Mouse (Mus musculus) cortical plate, adult 2 months (tissue): ENCODE measurements around the gene Eif4e2. TPM values are rescaled to one million over a fixed set of nuclear protein-coding genes. Genes with fewer than 3 reads are reported as not detected.

Experiments
- H3K27ac ChIP-seq: fragments of 200-500 bp; 2 replicates; pipeline ENCODE4 v1.5.1; 2012; ENCODE audit warnings: low read length, control low read depth, inconsistent platforms; ENCODE audit not compliant: insufficient read depth
- H3K4me1 ChIP-seq: fragments of 200-500 bp; 2 replicates; pipeline ENCODE4 v1.6.1; 2011; ENCODE audit warnings: low read length; ENCODE audit not compliant: control insufficient read depth, insufficient read depth
- H3K4me3 ChIP-seq: fragments of 200-500 bp; 2 replicates; pipeline ENCODE4 v1.5.1; 2011; ENCODE audit warnings: mild to moderate bottlenecking, low read length, control low read depth; ENCODE audit not compliant: insufficient read depth
- CTCF ChIP-seq: fragments of 200-500 bp; IDR thresholded peaks from 2 replicates; pipeline ENCODE4 v1.5.1; 2011; ENCODE audit warnings: mild to moderate bottlenecking, control low read depth, low read length; ENCODE audit not compliant: insufficient read depth; ENCODE audit errors: extremely low read depth
- POLR2A ChIP-seq: fragments of 200-500 bp; IDR thresholded peaks from 2 replicates; pipeline ENCODE4 v1.6.1; 2011; ENCODE audit warnings: mild to moderate bottlenecking, low read length, control low read depth; ENCODE audit not compliant: insufficient read depth; ENCODE audit errors: extremely low read depth
- polyA plus RNA-seq: library from polyadenylated mRNA; depleted of rRNA; stranded (reverse); fragments of >200 nt; gene quantifications from 2 replicates; pipeline ENCODE4 v1.2.3, GENCODE M21; 2012

Gene Eif4e2
- polyA plus RNA-seq, 1 experiment = 53.7 TPM

DNA sequence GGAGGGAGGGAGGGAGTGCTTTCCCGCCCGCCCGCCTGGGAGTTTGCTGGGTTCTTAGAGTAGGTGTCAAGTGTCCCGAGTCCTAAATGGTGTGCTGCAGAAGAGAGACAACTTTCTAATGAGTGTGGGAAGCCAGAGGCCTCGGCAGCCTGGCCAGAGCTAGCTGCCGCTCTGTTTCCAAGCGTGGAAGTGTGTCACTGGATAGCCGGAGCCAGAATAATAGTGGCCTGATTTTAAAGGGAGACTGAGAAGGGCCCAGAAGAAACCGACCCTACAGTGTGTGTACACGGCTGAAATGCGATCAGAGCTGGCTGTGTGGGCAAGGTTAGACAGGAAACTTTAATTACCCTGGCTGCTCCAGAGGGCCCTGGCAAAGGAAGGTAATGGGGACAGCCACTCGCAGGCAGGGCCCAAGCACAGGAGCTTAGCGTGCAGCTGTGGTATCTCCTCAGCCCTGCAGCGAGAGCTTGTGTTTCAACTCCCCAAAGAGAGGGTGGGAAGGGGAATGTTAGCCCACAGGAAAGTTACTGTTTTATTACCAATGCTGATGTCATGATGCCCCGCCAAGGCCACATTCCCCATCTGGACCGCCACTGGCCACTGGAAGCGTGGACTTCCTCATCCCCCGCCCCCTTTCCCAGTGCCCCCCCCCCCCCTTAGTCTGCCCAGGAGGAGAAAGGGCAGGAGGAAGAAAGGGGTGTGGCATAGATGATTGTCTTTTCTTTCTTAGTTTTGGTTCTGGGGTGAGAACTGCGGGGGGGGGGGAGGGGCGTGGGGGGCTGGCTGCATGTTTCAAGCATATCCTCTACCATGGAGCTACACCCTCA lies 57.1 kb downstream of the Eif4e2 start:
- Histone ChIP-seq H3K4me1 (no peaks in the 10 kb centered on the region), H3K4me3 (no peak overlapping the region), H3K27ac (no peak overlapping the region)
- TF ChIP-seq CTCF (no peak), POLR2A (no peak)

DNA sequence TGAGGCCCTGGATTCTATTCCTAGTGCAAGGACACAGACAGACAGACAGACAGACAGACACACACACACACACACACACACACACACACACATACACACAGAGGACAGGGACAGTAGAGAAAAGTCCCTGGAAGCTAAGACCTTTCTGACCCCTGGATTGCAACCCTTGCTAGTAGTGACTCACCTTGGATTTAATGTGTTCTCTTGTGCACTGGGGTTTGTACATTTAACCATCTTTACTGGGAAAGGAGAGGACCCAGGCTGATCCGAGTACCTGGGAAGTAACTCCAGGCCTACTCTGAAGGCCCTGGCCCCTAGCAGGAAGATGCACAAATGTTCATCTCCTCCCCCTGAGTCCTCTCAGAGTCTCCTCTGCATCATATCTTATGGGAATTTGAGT lies 57.9 kb downstream of the Eif4e2 start:
- Histone ChIP-seq H3K4me3 (no peak overlapping the region), H3K4me1 (no peaks in the 10 kb centered on the region), H3K27ac (no peak overlapping the region)
- TF ChIP-seq POLR2A = no peak
- no peak for TF ChIP-seq CTCF

DNA sequence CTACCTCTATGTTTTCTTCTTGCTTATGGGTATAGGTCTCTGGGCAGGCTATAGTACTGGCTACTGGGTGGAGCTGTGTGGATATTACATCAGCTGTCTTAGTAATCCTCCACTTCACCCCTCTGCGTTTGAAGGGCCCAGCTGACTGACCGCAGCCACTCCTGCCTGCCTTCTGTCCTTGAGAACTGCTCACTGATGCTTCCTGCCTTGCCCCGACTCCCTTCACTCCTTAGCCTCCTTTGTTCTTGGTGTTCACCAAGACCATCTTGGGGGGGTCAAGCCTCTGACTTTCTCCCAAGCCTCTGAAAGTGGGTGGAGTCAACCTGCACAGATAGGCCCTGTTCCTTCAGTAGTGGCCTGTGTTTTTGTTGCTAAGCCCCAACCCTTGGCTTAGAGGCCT lies 58.7 kb downstream of the Eif4e2 start:
- Histone ChIP-seq H3K4me1 (no peaks in the 10 kb centered on the region), H3K27ac (no peak overlapping the region), H3K4me3 (no peak overlapping the region)
- no peak for TF ChIP-seq CTCF
- TF ChIP-seq POLR2A = no peak

DNA sequence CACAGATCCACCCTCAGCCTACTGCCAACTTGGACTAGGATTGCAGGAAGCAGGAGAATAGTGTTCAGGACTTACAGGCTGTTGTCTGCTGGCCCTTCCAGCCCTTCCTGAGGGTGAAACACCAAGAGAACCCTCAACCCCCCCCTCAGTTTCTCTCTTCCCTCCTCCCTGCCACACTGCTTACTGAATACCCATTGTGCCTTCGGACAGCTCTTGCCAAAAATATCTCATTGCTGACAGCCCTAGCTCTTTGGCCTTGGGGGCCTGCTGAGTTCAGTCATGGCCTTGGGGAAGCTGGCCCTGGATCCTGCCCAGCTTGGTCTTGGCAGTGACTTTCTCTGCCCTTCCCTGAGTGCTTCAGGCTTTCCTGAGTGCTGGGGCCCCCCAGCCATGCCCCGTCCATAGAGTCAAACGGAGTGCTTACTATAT lies 59.8 kb downstream of the Eif4e2 start:
- TF ChIP-seq CTCF (no peak), POLR2A (no peak)
- Histone ChIP-seq H3K4me3 (no peak overlapping the region), H3K27ac (peak overlapping the region; percentile 68), H3K4me1 (no peaks in the 10 kb centered on the region)

- TF ChIP-seq POLR2A (no peak), CTCF (no peak)
- H3K4me3 ChIP-seq = no peak overlapping the region
- H3K27ac ChIP-seq = peak overlapping the region; percentile 58
- H3K4me1 ChIP-seq = no peaks in the 10 kb centered on the region
Measured at GRCm38 (mm10) chr1:87274134-87274533, 60.4 kb downstream of the Eif4e2 start.

GRCm38 (mm10) chr1:87275151-87275550 lies 61.4 kb downstream of the Eif4e2 start:
- Histone ChIP-seq H3K4me1 (no peaks in the 10 kb centered on the region), H3K4me3 (no peak overlapping the region), H3K27ac (no peak overlapping the region)
- TF ChIP-seq POLR2A = no peak
- no peak for TF ChIP-seq CTCF

DNA sequence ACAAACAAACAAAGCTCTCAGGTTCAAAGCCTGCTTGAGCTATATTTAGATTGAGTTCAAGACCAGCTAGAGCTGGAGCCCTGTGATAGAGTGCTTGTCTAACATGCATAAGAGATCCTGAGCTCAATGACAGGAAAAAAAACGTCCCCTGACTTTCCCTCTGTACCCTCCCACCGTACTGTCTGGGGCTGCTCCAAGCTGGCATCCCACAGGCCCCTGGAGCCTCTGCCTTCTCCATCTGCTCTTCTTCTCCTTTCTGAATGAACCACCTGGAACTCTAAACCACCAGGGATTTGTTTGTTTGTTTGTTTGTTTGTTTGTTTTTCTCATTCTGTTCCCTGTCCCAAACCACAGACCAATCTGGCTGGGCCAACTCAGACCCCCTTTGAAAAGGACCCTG lies 62.3 kb downstream of the Eif4e2 start:
- TF ChIP-seq CTCF (no peak), POLR2A (no peak)
- no peak overlapping the region for H3K27ac ChIP-seq
- no peaks in the 10 kb centered on the region for H3K4me1 ChIP-seq
- no peak overlapping the region for H3K4me3 ChIP-seq

GRCm38 (mm10) chr1:87280281-87280680 lies 66.6 kb downstream of the Eif4e2 start:
- no peak for TF ChIP-seq POLR2A
- no peak for TF ChIP-seq CTCF
- Histone ChIP-seq H3K4me3 (no peak overlapping the region), H3K4me1 (no peaks in the 10 kb centered on the region), H3K27ac (no peak overlapping the region)

- Histone ChIP-seq H3K4me3 (no peak overlapping the region), H3K4me1 (no peaks in the 10 kb centered on the region), H3K27ac (no peak overlapping the region)
- no peak for TF ChIP-seq POLR2A
- TF ChIP-seq CTCF = no peak
Measured at GRCm38 (mm10) chr1:87281599-87282412, 68.1 kb downstream of the Eif4e2 start.
